Mouse (Mus musculus) hindbrain, embryonic 14.5 days (tissue): ENCODE results near the gene Asgr2. TPM values are rescaled to one million over a fixed set of nuclear protein-coding genes. Genes with fewer than 3 reads are reported as not detected.

Experiments used
- ATAC-seq: fragments of 200-750 bp; cut with Nextera tagmentation; 2 replicates; pipeline ENCODE4 v1.8.0; 2017; ENCODE audit warnings: moderate number of reproducible peaks, mild to moderate bottlenecking, moderate TSS enrichment, moderate library complexity; ENCODE audit not compliant: low FRiP score
- DNase-seq: peaks from one replicate; pipeline ENCODE4 v3.0.0-alpha.2; 2015; ENCODE audit warnings: low spot score
- H3K27ac ChIP-seq: fragments of 300-500 bp; sonication (generic); 2 replicates; pipeline ENCODE4 v1.5.1; 2014; ENCODE audit warnings: mild to moderate bottlenecking, moderate library complexity
- H3K27me3 ChIP-seq: fragments of 300-500 bp; sonication (generic); 2 replicates; pipeline ENCODE4 v1.6.1; 2014; ENCODE audit warnings: mild to moderate bottlenecking, low read length, mixed read lengths; ENCODE audit not compliant: control insufficient read depth, insufficient read depth
- H3K36me3 ChIP-seq: fragments of 300-500 bp; sonication (generic); replicated peaks from 2 replicates; pipeline ENCODE4 v1.6.1; 2014; ENCODE audit not compliant: control insufficient read depth, insufficient read depth
- H3K4me1 ChIP-seq: fragments of 300-500 bp; sonication (generic); replicated peaks from 2 replicates; pipeline ENCODE4 v1.6.1; 2014; ENCODE audit warnings: antibody characterized with exemption, low read length, mixed read lengths; ENCODE audit not compliant: control insufficient read depth, insufficient read depth
- H3K4me2 ChIP-seq: fragments of 300-500 bp; sonication (generic); replicated peaks from 2 replicates; pipeline ENCODE4 v1.6.1; 2014; ENCODE audit warnings: mild to moderate bottlenecking, moderate library complexity
- H3K4me3 ChIP-seq: fragments of 300-500 bp; sonication (generic); replicated peaks from 2 replicates; pipeline ENCODE4 v1.5.1; 2014; ENCODE audit warnings: mild to moderate bottlenecking, low read length
- H3K9ac ChIP-seq: fragments of 300-500 bp; sonication (generic); 2 replicates; pipeline ENCODE4 v1.6.1; 2014
- H3K9me3 ChIP-seq: fragments of 300-500 bp; sonication (generic); 2 replicates; pipeline ENCODE4 v1.6.1; 2016; ENCODE audit warnings: low read length; ENCODE audit not compliant: control insufficient read depth
- WGBS: fragments of 180-500 bp; shearing (Covaris S2); extraction: QIAGEN DNeasy Blood & Tissue Kit; methylation state at CpG from one replicate; pipeline ENCODE4 v1.1.7; 2014; 5-methylcytosine and 5-hydroxymethylcytosine counted together
- polyA plus RNA-seq: library from polyadenylated mRNA; unstranded; fragments of >200 nt; fragmentation: Nextera tagmentation; extraction: Ambion mirVana; gene quantifications from 2 replicates; pipeline ENCODE4 v1.2.1, GENCODE M21; 2014

Asgr2 gene
- polyA plus RNA-seq, 1 experiment from 2014 or later, result not detected

- no peak overlapping the region for H3K4me3 ChIP-seq
- ATAC-seq (no peak), DNase-seq (no peak)
- no peaks in the 10 kb centered on the region for H3K27me3 ChIP-seq
- H3K9me3 ChIP-seq, result no peaks in the 10 kb centered on the region
- no peak overlapping the region for H3K9ac ChIP-seq
- no peak overlapping the region for H3K27ac ChIP-seq
- H3K36me3 ChIP-seq, result no peaks in the 10 kb centered on the region
- 77% methylated on average over 7 of the region's 7 CpGs for WGBS
- H3K4me2 ChIP-seq, result no peak overlapping the region
- no peaks in the 10 kb centered on the region for H3K4me1 ChIP-seq
Observed at GRCm38 (mm10) chr11:70079928-70080327, 12.5 kb upstream of the Asgr2 start.

GRCm38 (mm10) chr11:70080803-70081590 is 11.4 kb upstream of the Asgr2 start:
- 83% methylated on average over 15 of the region's 15 CpGs for WGBS
- Histone ChIP-seq H3K4me2 (no peak overlapping the region), H3K4me1 (no peaks in the 10 kb centered on the region)

DNA sequence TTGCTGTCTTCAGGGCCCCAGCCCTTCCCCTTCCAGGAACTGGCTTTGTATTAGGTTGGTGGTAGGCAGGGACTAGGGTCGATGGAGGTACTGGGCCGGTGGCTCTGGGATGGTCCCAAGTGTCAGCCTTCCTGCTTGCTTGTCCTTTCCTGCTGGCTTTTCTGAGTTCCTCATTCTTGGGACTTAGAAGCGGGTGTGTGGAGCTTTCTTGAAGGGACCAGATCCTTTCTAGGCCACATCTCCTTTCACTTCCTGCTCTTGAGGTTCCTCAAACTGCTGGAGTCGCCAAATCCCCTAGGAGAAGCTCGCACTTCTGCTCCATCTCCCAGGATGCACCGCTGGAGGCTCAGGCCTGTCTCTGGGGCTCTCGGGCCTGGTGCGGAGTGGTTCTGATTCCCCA is 7.9 kb upstream of the Asgr2 start:
- no peak for ATAC-seq
- WGBS, result 80% methylated on average over 8 of the region's 8 CpGs
- DNase-seq, result no peak
- Histone ChIP-seq H3K9me3 (no peaks in the 10 kb centered on the region), H3K4me2 (no peak overlapping the region), H3K9ac (no peak overlapping the region), H3K27me3 (no peaks in the 10 kb centered on the region), H3K4me1 (no peaks in the 10 kb centered on the region), H3K36me3 (no peaks in the 10 kb centered on the region), H3K4me3 (no peak overlapping the region), H3K27ac (no peak overlapping the region)

More at GRCm38 (mm10) chr11:70080803-70081590, 11.4 kb upstream of the Asgr2 start:
- Histone ChIP-seq H3K9me3 (no peaks in the 10 kb centered on the region), H3K27ac (no peak overlapping the region), H3K9ac (no peak overlapping the region), H3K27me3 (no peaks in the 10 kb centered on the region), H3K36me3 (no peaks in the 10 kb centered on the region), H3K4me3 (no peak overlapping the region)
- DNase-seq (no peak), ATAC-seq (no peak)

DNA sequence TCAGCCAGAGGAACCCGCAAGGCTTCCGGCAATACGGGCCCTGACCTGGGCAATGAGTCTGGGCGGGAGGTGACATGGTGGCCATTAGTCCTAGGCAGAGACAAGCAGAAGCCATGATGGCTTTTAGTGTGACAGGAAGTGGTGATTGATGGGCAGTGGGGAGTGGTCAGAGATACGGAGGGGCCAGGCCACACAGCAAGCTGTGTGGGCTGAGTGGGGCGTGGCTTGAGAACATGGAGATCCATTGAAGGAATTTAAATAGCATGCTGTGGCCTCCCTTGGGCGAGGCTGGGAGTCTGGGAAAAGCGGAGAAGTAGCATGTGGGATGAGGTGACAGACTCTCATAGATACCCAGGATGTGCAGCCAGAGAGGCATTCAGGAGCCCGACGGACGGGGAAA is 5.0 kb downstream of the Asgr2 start:
- H3K4me3 ChIP-seq, result no peak overlapping the region
- no peaks in the 10 kb centered on the region for H3K9me3 ChIP-seq
- no peak for ATAC-seq
- no peaks in the 10 kb centered on the region for H3K36me3 ChIP-seq
- H3K27me3 ChIP-seq, result no peaks in the 10 kb centered on the region
- DNase-seq, result no peak
- WGBS, result 69% methylated on average over 11 of the region's 11 CpGs
- no peak overlapping the region for H3K4me2 ChIP-seq
- no peak overlapping the region for H3K27ac ChIP-seq
- H3K4me1 ChIP-seq, result no peaks in the 10 kb centered on the region
- H3K9ac ChIP-seq, result no peak overlapping the region

GRCm38 (mm10) chr11:70099102-70099501 is 6.7 kb downstream of the Asgr2 start:
- Histone ChIP-seq H3K36me3 (no peaks in the 10 kb centered on the region), H3K27ac (no peak overlapping the region), H3K9me3 (no peaks in the 10 kb centered on the region), H3K4me3 (no peak overlapping the region), H3K27me3 (no peaks in the 10 kb centered on the region), H3K9ac (no peak overlapping the region), H3K4me2 (no peak overlapping the region), H3K4me1 (no peaks in the 10 kb centered on the region)
- ATAC-seq (no peak), DNase-seq (no peak)
- 97% methylated on average over 2 of the region's 2 CpGs for WGBS

- H3K4me2 ChIP-seq, result no peak overlapping the region
- H3K27me3 ChIP-seq, result no peaks in the 10 kb centered on the region
- DNase-seq (no peak), ATAC-seq (no peak)
- H3K4me1 ChIP-seq, result no peaks in the 10 kb centered on the region
- H3K36me3 ChIP-seq, result no peaks in the 10 kb centered on the region
- no peak overlapping the region for H3K27ac ChIP-seq
- no peaks in the 10 kb centered on the region for H3K9me3 ChIP-seq
- no peak overlapping the region for H3K4me3 ChIP-seq
- no peak overlapping the region for H3K9ac ChIP-seq
- WGBS, result 88% methylated on average over 2 of the region's 2 CpGs
Observed at GRCm38 (mm10) chr11:70099809-70100208, 7.4 kb downstream of the Asgr2 start.

DNA sequence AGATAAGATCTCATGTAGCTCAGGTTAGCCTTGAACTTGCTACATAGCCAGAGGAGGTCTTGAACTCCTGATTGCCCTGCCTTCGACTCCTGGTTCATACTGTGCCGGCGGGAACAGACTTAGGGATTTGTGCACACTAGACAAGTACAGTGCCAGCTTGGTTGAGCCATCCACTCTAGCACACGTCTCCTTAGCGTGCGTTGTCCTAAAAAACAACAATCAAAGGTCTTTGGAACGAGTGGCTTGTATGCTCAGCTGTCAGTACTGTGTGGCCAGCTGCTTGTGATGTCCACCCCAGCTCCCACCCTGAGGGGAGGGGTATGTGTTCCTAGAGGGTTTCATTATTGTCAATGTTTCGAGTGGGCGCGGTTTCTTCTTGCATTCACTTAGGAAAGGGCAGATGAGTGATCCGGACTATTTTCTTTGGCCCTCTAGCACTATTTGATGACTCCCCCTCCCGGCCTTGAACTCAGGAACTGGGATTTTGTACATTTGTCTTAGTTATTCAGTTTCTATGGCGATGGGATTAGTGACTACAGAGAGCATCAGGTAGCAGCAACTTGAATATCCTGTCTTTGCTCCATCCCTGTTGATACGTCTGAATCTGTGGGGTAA is 11.4 kb downstream of the Asgr2 start:
- Histone ChIP-seq H3K4me1 (no peaks in the 10 kb centered on the region), H3K4me3 (no peak overlapping the region), H3K36me3 (no peaks in the 10 kb centered on the region), H3K9ac (no peak overlapping the region), H3K9me3 (no peaks in the 10 kb centered on the region), H3K4me2 (no peak overlapping the region), H3K27me3 (no peaks in the 10 kb centered on the region), H3K27ac (no peak overlapping the region)
- 85% methylated on average over 14 of the region's 14 CpGs for WGBS
- no peak for ATAC-seq
- no peak for DNase-seq

DNA sequence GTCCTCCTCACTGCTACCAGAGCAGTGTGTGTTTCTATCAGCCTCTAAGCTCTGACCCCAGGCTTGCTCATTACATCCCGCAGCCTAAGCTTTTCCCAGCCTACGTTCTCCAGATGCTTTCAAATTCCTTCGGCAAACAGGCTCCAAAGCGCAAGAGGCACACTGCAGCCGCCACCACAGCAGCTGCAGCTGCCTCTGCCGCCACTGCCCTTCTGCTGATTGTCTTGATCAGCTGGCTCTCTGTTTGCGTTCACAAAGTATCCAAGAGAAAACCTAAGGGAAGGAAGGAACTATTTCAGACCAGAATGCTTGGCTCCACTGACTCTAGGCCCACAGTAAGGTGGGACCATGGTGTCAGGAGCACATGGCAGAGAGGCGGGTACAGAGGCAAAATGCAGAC is 14.6 kb downstream of the Asgr2 start:
- Histone ChIP-seq H3K4me1 (no peaks in the 10 kb centered on the region), H3K27ac (no peak overlapping the region), H3K27me3 (no peaks in the 10 kb centered on the region), H3K36me3 (no peaks in the 10 kb centered on the region), H3K4me2 (no peak overlapping the region), H3K4me3 (no peak overlapping the region), H3K9me3 (no peaks in the 10 kb centered on the region), H3K9ac (no peak overlapping the region)
- DNase-seq, result no peak
- 73% methylated on average over 8 of the region's 8 CpGs for WGBS
- ATAC-seq, result no peak

DNA sequence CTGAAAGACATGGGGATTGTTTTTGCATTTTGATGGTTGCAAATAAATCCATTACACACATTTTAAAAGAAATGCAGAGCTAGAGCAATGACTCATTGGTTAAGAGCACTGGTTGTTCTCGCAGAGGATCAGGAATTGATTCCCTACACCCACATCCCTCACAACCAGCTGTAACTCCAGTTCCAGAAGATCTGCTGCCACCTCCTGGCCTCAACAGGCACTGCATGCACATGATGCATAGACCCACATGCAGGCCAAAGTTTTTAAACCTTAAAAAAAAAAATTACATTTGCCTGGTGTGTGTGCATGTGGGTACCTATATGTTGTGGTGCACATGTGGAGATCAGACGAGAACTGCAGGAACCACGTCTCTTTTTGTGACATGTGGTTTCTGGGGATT is 17.7 kb downstream of the Asgr2 start:
- DNase-seq (peak; percentile 38), ATAC-seq (no peak)
- Histone ChIP-seq H3K4me2 (no peak overlapping the region), H3K4me1 (no peaks in the 10 kb centered on the region), H3K9me3 (no peaks in the 10 kb centered on the region), H3K4me3 (no peak overlapping the region), H3K27ac (no peak overlapping the region), H3K36me3 (no peaks in the 10 kb centered on the region), H3K9ac (no peak overlapping the region), H3K27me3 (no peaks in the 10 kb centered on the region)
- 71% methylated on average over 3 of the region's 3 CpGs for WGBS
